Mouse (Mus musculus) ES-E14 (cell line): ENCODE data around the gene Kif5c. TPM values are rescaled to one million over a fixed set of nuclear protein-coding genes. Genes with fewer than 3 reads are reported as not detected.

Source experiments
- DNase-seq: peaks from one replicate; pipeline ENCODE4 v3.0.0-alpha.2; 2013; ENCODE audit warnings: low read depth, low spot score
- H3K27ac ChIP-seq: 2 replicates; pipeline ENCODE4 v1.5.1; 2012; ENCODE audit warnings: low read depth, mild to moderate bottlenecking, low read length, moderate library complexity, mixed read lengths; ENCODE audit not compliant: poor library complexity, insufficient read depth, severe bottlenecking
- H3K36me3 ChIP-seq: 2 replicates; pipeline ENCODE4 v1.6.1; 2012; ENCODE audit warnings: mild to moderate bottlenecking, low read length, moderate library complexity, mixed read lengths; ENCODE audit not compliant: control insufficient read depth, poor library complexity, insufficient read depth, severe bottlenecking
- H3K4me1 ChIP-seq, 2 experiments: fragments of 150-350 bp in 1 of 2; sonication (generic) in 1 of 2; 2 replicates each; pipeline ENCODE4 v1.6.1; 2012; ENCODE audit warnings: low read length in 2 of 2, mild to moderate bottlenecking in 1 of 2, mixed read lengths in 1 of 2; ENCODE audit not compliant: control insufficient read depth in 2 of 2, insufficient read depth in 2 of 2, poor library complexity in 1 of 2
- H3K4me3 ChIP-seq, 2 experiments: fragments of 150-350 bp in 1 of 2; sonication (generic) in 1 of 2; 2 replicates each; pipeline ENCODE4 v1.5.1; 2012; ENCODE audit warnings: low read length in 2 of 2, low read depth in 1 of 2, mild to moderate bottlenecking in 1 of 2, mixed read lengths in 1 of 2; ENCODE audit not compliant: insufficient read depth in 1 of 2, poor library complexity in 1 of 2, severe bottlenecking in 1 of 2
- H3K9ac ChIP-seq: 2 replicates; pipeline ENCODE4 v1.6.1; 2012; ENCODE audit warnings: low read depth, mild to moderate bottlenecking, low read length, mixed read lengths; ENCODE audit not compliant: poor library complexity, insufficient read depth, severe bottlenecking
- H3K9me3 ChIP-seq: fragments of 150-350 bp; sonication (generic); 2 replicates; pipeline ENCODE4 v1.6.1; 2012; ENCODE audit warnings: low read depth, mild to moderate bottlenecking, low read length; ENCODE audit not compliant: control insufficient read depth, insufficient read depth
- CHD2 ChIP-seq: IDR thresholded peaks from 2 replicates; pipeline ENCODE4 v1.6.1; 2014; ENCODE audit warnings: mild to moderate bottlenecking, low read depth, low read length, inconsistent platforms
- HCFC1 ChIP-seq: IDR thresholded peaks from 2 replicates; pipeline ENCODE4 v1.6.1; 2012; ENCODE audit warnings: low read length, inconsistent platforms, borderline replicate concordance; ENCODE audit not compliant: insufficient read depth
- MAFK ChIP-seq: IDR thresholded peaks from 2 replicates; pipeline ENCODE4 v1.6.1; 2014; ENCODE audit warnings: mild to moderate bottlenecking, low read depth, low read length, inconsistent platforms; ENCODE audit not compliant: insufficient read depth
- ZC3H11A ChIP-seq: IDR thresholded peaks from 2 replicates; pipeline ENCODE4 v1.6.1; 2012; ENCODE audit warnings: low read depth, mild to moderate bottlenecking, inconsistent platforms, low read length, borderline replicate concordance
- ZNF384 ChIP-seq: IDR thresholded peaks from 2 replicates; pipeline ENCODE4 v1.6.1; 2012; ENCODE audit warnings: low read depth, low read length, inconsistent platforms
- in situ Hi-C, 2 experiments: fragments of 600-800 bp; cut with MboI; formaldehyde crosslinking; loops; one replicate each; pipeline ENCODE4 v1.15.1; 2025; ENCODE audit warnings: low sequenced_read_pairs in 2 of 2, inconsistent platforms in 1 of 2; ENCODE audit not compliant: unreplicated experiment in 2 of 2
- total RNA-seq: library from RNA; depleted of rRNA; stranded (reverse); fragments of 300-350 nt; gene quantifications from 2 replicates; pipeline ENCODE4 v1.2.3, GENCODE M21; 2012

The Kif5c gene
- total RNA-seq, 1 experiment: 34.2 TPM

DNA sequence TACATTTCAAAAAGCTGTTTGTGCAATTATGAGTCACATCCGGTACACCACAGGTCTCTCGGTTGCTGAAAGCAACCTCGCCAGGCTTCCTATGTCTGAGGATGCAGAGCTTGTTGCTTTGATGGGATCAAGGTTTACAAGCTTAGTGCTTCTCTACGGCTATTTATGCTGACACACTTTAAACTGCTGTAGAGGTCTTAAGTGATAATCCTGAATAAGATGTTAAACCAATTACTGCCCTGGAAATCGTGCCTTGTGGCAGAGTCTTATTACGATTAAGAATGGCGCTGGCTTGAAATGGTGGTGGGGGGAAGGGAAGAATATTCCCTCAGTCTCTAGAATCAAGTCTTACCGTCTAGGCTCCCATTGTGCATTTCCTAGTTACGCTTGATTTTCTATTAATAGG is 71.3 kb downstream of the Kif5c start:
- TF ChIP-seq MAFK (no peak), CHD2 (no peak), HCFC1 (no peak), ZNF384 (no peak), ZC3H11A (no peak)
- Histone ChIP-seq H3K9me3 (no peaks in the 10 kb centered on the region), H3K27ac (no peak overlapping the region), H3K9ac (no peak overlapping the region), H3K36me3 (no peaks in the 10 kb centered on the region), H3K4me3 (no peak overlapping the region), H3K4me1 (no peaks in the 10 kb centered on the region; a peak in 1 of 4 replicates)
- no peak for DNase-seq
- in situ Hi-C loops: no loop called here

DNA sequence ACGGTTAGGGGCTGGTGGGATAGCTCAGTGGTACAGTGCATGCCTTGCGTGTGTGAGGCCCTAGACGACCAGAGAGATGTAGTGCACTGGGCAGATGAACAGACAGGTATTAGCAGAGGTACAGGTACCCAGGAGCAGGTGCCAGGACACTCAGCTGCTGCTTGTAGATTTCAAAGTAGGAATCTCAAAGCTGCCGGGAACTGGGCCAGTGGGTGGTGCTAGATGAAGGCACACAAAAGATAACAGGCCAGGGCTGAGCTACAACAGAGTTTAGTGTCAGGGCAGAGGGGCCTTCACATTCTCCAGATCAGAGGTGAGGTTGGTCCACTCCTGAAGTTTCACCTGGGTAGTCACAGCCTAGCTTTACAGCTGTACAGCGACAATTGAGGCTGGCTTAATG is 72.3 kb downstream of the Kif5c start:
- no peak for DNase-seq
- in situ Hi-C loops: no loop called here
- no peak overlapping the region for H3K4me3 ChIP-seq
- no peak overlapping the region for H3K27ac ChIP-seq
- no peak overlapping the region for H3K9ac ChIP-seq
- H3K9me3 ChIP-seq: no peaks in the 10 kb centered on the region
- TF ChIP-seq HCFC1 (no peak), ZNF384 (no peak), CHD2 (no peak), ZC3H11A (no peak), MAFK (no peak)
- no peaks in the 10 kb centered on the region for H3K36me3 ChIP-seq
- H3K4me1 ChIP-seq: no peaks in the 10 kb centered on the region; a peak in 1 of 4 replicates

DNA sequence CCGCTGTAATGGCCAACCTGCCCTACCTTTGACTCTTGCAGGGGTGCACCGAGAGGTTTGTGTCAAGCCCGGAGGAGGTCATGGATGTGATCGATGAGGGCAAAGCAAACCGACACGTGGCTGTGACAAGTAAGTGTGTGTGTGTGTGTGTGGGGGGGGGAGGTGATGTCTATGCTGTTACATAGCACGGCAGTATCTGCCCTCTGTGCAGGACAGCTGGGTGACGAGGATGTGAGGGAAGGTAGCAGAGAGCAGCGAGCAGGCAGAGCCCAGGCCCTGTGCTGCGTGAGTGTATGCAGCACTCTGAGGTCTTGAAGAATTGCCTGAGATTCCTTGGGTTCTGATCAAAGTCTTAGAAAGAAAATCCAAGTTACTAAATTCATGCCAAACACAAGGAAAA is 75.6 kb downstream of the Kif5c start:
- no peaks in the 10 kb centered on the region for H3K36me3 ChIP-seq

DNA sequence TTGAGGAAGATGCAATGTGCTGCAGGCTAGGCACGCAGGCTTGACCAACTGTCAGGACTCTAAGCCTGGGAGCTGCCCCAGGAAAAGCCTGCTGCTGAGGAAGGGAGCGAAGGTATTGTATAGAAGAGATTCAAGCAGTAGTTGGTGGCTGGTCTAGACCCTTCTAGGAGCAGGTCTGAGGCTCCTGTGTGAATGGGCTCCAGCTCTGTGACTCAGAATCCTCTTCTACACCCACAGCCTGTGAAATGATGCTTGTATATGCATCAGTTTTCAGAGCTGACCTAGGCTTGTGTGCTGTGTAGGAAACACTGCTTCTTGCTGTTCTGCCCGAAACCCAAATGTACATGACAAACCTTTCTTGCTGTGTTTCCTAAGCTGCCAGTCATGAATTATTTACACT is 76.4 kb downstream of the Kif5c start:
- Histone ChIP-seq H3K9ac (no peak overlapping the region), H3K27ac (no peak overlapping the region), H3K4me1 (no peaks in the 10 kb centered on the region; a peak in 1 of 4 replicates), H3K36me3 (no peaks in the 10 kb centered on the region), H3K9me3 (no peaks in the 10 kb centered on the region), H3K4me3 (no peak overlapping the region)
- DNase-seq: no peak
- in situ Hi-C loops: no loop called here
- TF ChIP-seq ZNF384 (no peak), MAFK (no peak), CHD2 (no peak), HCFC1 (no peak), ZC3H11A (no peak)

More for the DNA sequence above, 75.6 kb downstream of the Kif5c start:
- TF ChIP-seq MAFK: no peak
- no peak for TF ChIP-seq ZC3H11A
- no peak for TF ChIP-seq ZNF384
- no peak for TF ChIP-seq HCFC1
- no peak for TF ChIP-seq CHD2
- in situ Hi-C loops: no loop called here
- Histone ChIP-seq H3K4me3 (no peak overlapping the region), H3K4me1 (no peaks in the 10 kb centered on the region; a peak in 1 of 4 replicates), H3K9ac (no peak overlapping the region), H3K27ac (no peak overlapping the region), H3K9me3 (no peaks in the 10 kb centered on the region)
- DNase-seq: no peak

DNA sequence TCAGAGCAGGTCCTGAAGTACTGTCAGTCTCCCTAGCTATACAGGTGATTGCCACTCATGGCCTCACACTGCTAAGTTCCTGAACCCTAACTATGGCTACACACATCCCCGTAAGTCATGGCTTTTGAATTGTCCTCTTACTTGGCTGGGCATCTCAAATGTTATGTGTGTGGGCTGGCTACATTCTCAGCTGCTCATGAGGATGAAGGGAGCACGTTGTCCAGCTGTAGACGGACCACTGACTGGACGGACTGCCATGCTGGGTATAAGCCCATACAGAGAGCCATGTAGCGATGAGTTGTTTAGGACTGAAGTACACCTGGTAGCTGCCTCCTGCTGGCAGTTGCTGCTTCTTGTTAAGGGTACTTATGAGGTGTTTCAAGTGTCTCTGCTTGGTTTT is 79.8 kb downstream of the Kif5c start:
- H3K27ac ChIP-seq: no peak overlapping the region
- no peak overlapping the region for H3K9ac ChIP-seq
- no peaks in the 10 kb centered on the region for H3K36me3 ChIP-seq
- H3K9me3 ChIP-seq: no peaks in the 10 kb centered on the region
- no peaks in the 10 kb centered on the region; a peak in 1 of 4 replicates for H3K4me1 ChIP-seq
- in situ Hi-C loops: no loop called here
- no peak for DNase-seq
- TF ChIP-seq ZNF384 (no peak), ZC3H11A (no peak), HCFC1 (no peak), MAFK (no peak), CHD2 (no peak)
- no peak overlapping the region for H3K4me3 ChIP-seq
